Mouse (Mus musculus) ES-Bruce4 (cell line): Measurements from ENCODE around the gene Sgms1.

Source experiments
- CTCF ChIP-seq: IDR thresholded peaks from one replicate; pipeline ENCODE4 v1.8.1; 2011; ENCODE audit warnings: low read depth, low read length
- POLR2A ChIP-seq: IDR thresholded peaks from one replicate; pipeline ENCODE4 v1.8.1; 2011; ENCODE audit warnings: low read length; ENCODE audit not compliant: insufficient read depth

- no peak for TF ChIP-seq POLR2A
- no peak for TF ChIP-seq CTCF
Observed at GRCm38 (mm10) chr19:32376054-32376453, 13.5 kb downstream of the Sgms1 start.
